Mouse (Mus musculus) right cerebral cortex, adult 2 months (tissue): ENCODE data around the gene Hdac5.
A peak's percentile ranks its signal among the peaks of the same experiment; 100 is the strongest.

Experiments
- DNase-seq, 2 experiments: peaks; one replicate each; pipeline ENCODE4 v3.0.0; 2021 to 2022; ENCODE audit warnings: low spot score in 2 of 2

The Hdac5 gene

GRCm38 (mm10) chr11:102230006-102230741, at the start of gene Hdac5:
TSS of gene Hdac5 (minus strand) at chr11:102230166.
- peak; percentile 99 for DNase-seq

DNA sequence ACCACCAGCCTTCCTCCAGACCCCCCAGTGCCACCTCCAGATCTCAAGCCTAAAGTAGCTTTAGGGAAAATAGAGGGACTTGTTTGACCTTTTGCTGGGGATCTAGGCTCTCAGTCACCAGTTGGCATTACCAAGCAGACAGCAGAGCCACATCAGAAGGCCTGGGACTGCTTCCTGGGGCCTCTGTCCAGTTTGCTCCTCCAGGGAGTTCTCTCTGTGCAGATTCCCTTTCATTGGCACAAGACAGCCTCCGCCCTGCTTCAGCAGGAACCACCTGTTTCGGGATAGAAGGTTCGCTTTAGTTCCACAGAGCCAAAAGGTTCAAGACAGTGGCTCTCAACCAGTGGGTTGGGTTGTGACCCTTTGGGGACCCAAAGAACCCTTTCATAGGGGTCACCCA, 49.6 kb upstream of the Hdac5 start:
- DNase-seq: no peak

- no peak for DNase-seq
These were observed 47.8 kb upstream of the Hdac5 start for GRCm38 (mm10) chr11:102277754-102278153.

- DNase-seq: peak in 1 of 2 experiments; percentile 34
These were observed 46.5 kb upstream of the Hdac5 start for GRCm38 (mm10) chr11:102276411-102276915.

GRCm38 (mm10) chr11:102268520-102269244, 38.7 kb upstream of the Hdac5 start, which contains the start of gene Asb16:
TSS of gene Asb16 (plus strand) at chr11:102268743.
- DNase-seq: no peak

- peak; percentile 83 for DNase-seq
These were observed 37.5 kb upstream of the Hdac5 start for GRCm38 (mm10) chr11:102267480-102267879.

DNA sequence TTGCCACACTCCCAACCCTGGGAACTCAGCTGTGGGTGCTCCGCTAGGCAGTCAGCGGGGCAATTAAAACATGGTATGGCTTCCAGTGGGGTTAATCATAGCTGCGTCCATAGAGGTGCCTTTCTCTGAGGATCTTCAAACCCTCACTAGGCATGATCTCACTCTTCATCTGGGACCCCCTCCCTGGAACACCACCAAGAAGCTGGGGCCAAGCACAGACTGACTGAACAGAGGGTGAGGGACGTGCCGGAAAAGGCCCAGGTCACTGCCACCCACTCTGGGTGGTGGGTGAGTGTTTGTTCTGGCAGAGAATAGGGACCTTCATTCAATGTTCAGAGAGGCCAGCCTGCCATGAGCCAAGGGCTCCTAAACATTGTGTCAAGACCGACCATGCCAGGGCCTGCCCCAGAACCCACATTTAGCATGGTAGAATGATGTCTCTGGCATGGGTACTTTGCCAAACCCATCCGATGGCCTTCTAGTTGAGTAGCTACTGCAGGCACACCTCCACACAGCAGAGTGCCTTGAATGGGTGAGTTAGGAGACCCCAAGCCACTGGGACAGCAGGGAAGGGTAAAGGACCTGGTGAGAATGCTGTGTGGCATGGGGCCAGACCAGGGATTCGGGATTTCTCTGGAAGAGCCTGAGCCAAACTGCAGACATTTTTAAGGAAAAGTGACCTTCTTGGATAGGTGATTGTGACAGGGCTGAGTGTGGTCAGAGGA, 36.8 kb upstream of the Hdac5 start:
- no peak for DNase-seq

- DNase-seq: no peak
These were observed 35.9 kb upstream of the Hdac5 start for GRCm38 (mm10) chr11:102265816-102266215.

DNA sequence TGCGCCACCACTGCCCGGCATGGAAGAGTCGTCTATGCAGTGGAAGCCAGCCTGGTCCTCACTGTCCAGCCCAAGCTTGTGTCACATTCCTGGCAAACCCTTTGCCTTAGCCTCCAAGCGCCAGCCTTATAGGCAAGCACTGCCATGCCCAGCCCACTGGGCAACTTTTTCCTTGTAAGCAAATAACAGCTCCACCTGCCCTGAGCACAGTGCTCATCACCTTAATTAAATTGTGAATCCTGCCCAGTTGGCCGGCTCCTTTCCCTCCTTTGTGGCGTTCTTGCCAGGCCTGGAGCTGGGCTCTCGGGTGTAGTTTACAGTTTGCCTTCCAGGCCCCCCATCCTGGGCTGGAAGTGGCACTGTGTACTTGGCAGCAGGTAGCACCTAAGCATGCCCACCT, 33.2 kb upstream of the Hdac5 start:
- DNase-seq: no peak

DNA sequence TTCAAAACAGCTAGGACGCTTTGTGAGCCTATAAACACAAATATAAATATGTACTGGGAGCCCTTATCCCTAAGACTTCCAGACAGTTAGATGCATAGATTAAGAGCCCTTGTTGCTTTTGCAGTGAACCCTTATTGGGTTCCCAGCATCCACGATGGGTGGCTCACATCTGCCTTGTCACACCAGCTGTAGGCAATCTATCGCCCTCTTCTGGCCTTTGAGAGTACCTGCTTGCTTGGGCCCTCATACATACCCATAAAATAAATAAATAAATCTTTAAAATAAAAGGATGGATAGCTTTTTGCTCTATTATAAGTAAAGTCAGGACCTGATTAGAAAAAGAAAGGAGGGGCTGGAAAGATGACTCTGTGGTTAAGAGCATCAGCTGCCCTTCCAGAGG, 28.6 kb upstream of the Hdac5 start:
- no peak for DNase-seq

- no peak for DNase-seq
These were observed 28.1 kb upstream of the Hdac5 start for GRCm38 (mm10) chr11:102258095-102258494.

GRCm38 (mm10) chr11:102257514-102257913, 27.5 kb upstream of the Hdac5 start:
- peak in 1 of 2 experiments; percentile 19 for DNase-seq

- DNase-seq: no peak
These were observed 19.6 kb upstream of the Hdac5 start for GRCm38 (mm10) chr11:102249351-102250090.

- peak; percentile 94 to 97 for DNase-seq
These were observed 18.8 kb upstream of the Hdac5 start, which contains the start of gene BC030867 for GRCm38 (mm10) chr11:102248630-102249230. TSS of gene BC030867 (plus strand) at chr11:102248882.

DNA sequence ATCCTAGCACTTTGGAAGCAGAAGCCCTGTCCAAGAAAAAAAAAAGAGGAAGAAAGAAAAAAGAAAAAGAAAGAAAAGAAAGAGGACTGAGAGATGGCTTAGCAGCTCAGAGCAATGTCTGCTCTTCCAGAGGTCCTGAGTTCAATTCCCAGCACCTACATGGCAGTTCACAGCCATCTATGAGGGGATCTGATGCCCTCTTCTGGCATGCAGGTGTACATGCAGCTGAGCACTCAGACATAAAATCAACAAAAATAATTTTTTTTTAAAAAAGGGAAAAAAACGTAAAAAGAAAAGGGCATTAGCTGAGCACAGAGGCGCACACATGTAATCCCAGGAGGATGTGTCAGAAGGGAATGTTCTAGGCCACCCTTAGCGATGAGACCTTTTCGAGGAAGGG, 16.9 kb upstream of the Hdac5 start:
- DNase-seq: no peak

- no peak for DNase-seq
These were observed 16.3 kb upstream of the Hdac5 start for GRCm38 (mm10) chr11:102246273-102246635.

GRCm38 (mm10) chr11:102245581-102246272, 15.8 kb upstream of the Hdac5 start:
- no peak for DNase-seq

DNA sequence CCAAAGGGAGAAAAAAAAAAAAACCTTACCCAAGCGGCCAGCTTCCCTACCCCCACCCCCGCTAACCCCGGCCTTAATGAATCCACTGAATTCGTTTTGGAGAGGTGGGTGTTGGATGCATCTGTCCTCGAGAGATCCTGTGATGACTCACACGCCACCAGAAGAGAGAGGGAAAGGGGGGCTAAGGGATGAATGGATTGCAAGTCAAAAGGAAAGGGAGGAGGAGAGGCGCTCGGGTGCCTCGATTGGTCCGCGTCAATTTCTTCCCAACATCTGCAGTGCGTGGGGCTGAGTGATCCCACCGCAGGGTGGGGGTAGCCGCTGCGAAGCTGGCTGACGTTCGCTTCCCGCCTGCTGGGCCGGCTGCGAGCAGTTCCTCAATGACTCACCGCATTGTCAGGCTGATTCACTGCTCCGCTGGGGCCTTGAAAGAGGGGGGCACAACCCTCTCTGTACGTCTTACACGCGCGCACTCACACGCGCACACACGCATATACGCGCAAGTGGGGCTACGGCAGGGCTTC, 15.0 kb upstream of the Hdac5 start:
- peak; percentile 86 to 89 for DNase-seq

- DNase-seq: no peak
These were observed 11.9 kb upstream of the Hdac5 start for GRCm38 (mm10) chr11:102241874-102242273.

- DNase-seq: no peak
These were observed 11.3 kb upstream of the Hdac5 start for GRCm38 (mm10) chr11:102241246-102241645.
